Mouse (Mus musculus): ENCODE results near the gene Tsku.

DNA sequence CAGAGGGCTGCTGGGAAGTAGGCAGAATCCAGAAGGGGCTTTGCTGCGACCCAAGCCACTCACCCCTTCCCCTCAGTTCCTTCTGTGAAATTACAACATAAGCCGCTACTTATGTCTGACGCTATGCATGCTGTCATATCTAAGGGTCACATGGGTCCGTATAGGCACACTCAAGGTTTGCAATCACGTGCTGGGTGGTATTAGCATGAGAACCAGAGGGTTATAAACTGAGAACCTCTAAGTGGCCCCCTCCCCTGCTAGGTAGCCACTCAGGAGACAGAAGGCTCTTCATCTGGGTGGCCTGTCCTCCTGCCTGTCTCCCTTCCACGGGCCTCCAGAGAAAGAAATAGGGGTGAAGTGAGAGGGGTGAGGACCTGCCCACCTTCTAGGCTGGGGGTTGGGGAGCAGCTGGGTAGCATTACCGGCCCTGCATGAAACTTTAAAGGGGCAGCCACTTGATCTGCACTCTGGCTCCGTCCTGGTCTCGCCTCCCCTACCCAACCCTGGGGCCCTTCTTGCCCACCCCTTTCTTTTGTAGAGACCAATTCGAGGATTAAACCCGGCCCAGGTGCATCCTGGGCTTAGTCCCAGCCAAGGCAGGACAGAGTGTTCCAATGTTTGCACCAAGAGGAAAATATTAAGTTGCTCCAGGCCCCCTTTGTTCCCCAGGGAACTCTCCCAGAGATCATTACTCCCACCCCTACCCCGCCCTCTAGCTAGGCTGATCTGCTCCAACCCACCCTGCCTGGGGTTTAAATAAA lies 6.8 kb downstream of the Tsku start:
- TF ChIP-seq CTCF (IDR thresholded peaks at IDR 0.05; ENCODE audit: extremely low read depth, insufficient read length, insufficient replicate concordance, low read depth, low read length) (no peak), POLR2A (IDR thresholded peaks at IDR 0.05; ENCODE audit: low read depth, low read length) (no peak)

Measured in small intestine, adult 2 months (tissue).